Mouse (Mus musculus) hindbrain, postnatal 0 days (tissue): ENCODE results near the gene Mreg. TPM values are rescaled to one million over a fixed set of nuclear protein-coding genes. Genes with fewer than 3 reads are reported as not detected.
"Not testable (repeated sequence)": the region's sequence is repeated elsewhere in the genome, so short reads cannot be mapped to it uniquely, and the experiment has no call there.

Experiments used
- ATAC-seq: fragments of 200-750 bp; cut with Nextera tagmentation; 2 replicates; pipeline ENCODE4 v1.8.0; 2017; ENCODE audit warnings: mild to moderate bottlenecking, moderate TSS enrichment, moderate library complexity
- DNase-seq: peaks from one replicate; pipeline ENCODE4 v3.0.0-alpha.2; 2015; ENCODE audit warnings: low spot score
- H3K27ac ChIP-seq: fragments of 300-500 bp; sonication (generic); 2 replicates; pipeline ENCODE4 v1.5.1; 2014; ENCODE audit warnings: mild to moderate bottlenecking
- H3K27me3 ChIP-seq: fragments of 300-500 bp; sonication (generic); 2 replicates; pipeline ENCODE4 v1.6.1; 2014; ENCODE audit warnings: low read length, mixed read lengths; ENCODE audit not compliant: insufficient read depth
- H3K36me3 ChIP-seq: fragments of 300-500 bp; sonication (generic); 2 replicates; pipeline ENCODE4 v1.6.1; 2014; ENCODE audit warnings: low read length, mixed read lengths; ENCODE audit not compliant: insufficient read depth
- H3K4me1 ChIP-seq: fragments of 300-500 bp; sonication (generic); 2 replicates; pipeline ENCODE4 v1.6.1; 2014; ENCODE audit warnings: antibody characterized with exemption, low read length, mixed read lengths; ENCODE audit not compliant: insufficient read depth
- H3K4me2 ChIP-seq: fragments of 300-500 bp; sonication (generic); 2 replicates; pipeline ENCODE4 v1.6.1; 2014; ENCODE audit warnings: low read depth, mild to moderate bottlenecking, low read length, moderate library complexity, mixed read lengths
- H3K4me3 ChIP-seq: fragments of 300-500 bp; sonication (generic); 2 replicates; pipeline ENCODE4 v1.5.1; 2014; ENCODE audit warnings: low read length
- H3K9ac ChIP-seq: fragments of 300-500 bp; sonication (generic); replicated peaks from 2 replicates; pipeline ENCODE4 v1.6.1; 2014; ENCODE audit warnings: mild to moderate bottlenecking, low read length, moderate library complexity, mixed read lengths
- H3K9me3 ChIP-seq: fragments of 300-500 bp; sonication (generic); 2 replicates; pipeline ENCODE4 v1.6.1; 2016; ENCODE audit warnings: low read length, mixed read lengths
- CTCF ChIP-seq: IDR thresholded peaks from 2 replicates; pipeline ENCODE4 v1.5.1; 2016; ENCODE audit warnings: antibody characterized with exemption, control low read depth, low read depth
- WGBS: fragments of 180-500 bp; shearing (Covaris S2); extraction: QIAGEN DNeasy Blood & Tissue Kit; methylation state at CpG from one replicate; pipeline ENCODE4 v1.1.7; 2014; 5-methylcytosine and 5-hydroxymethylcytosine counted together
- polyA plus RNA-seq: library from polyadenylated mRNA; unstranded; fragments of >200 nt; fragmentation: Nextera tagmentation; extraction: Ambion mirVana; gene quantifications from 2 replicates; pipeline ENCODE4 v1.2.1, GENCODE M21; 2015
- total RNA-seq: library from RNA; depleted of rRNA; stranded (reverse); fragments of >200 nt; gene quantifications from 2 replicates; pipeline ENCODE4 v1.2.3, GENCODE M21; 2014

Gene Mreg
- total and polyA plus RNA-seq, 2 experiments from 2014 or later, result 2.1 to 3.9 TPM

- H3K36me3 ChIP-seq, result no peaks in the 10 kb centered on the region
- H3K4me3 ChIP-seq, result no peak overlapping the region
- no peak for ATAC-seq
- no peaks in the 10 kb centered on the region for H3K27me3 ChIP-seq
- no peak overlapping the region for H3K9ac ChIP-seq
- H3K9me3 ChIP-seq, result no peaks in the 10 kb centered on the region
- no peak overlapping the region for H3K27ac ChIP-seq
- no peak overlapping the region for H3K4me2 ChIP-seq
- no peak for DNase-seq
- whole genome bisulfite sequencing, result 70% methylated on average over 10 of the region's 10 CpGs
- TF ChIP-seq CTCF, result no peak
- peaks cover 3% of the 10 kb centered on the region; the same call in 1 of the 2 replicates for H3K4me1 ChIP-seq
These were observed 26.0 kb upstream of the Mreg start for GRCm38 (mm10) chr1:72238016-72238580.

GRCm38 (mm10) chr1:72237007-72237775, 25.1 kb upstream of the Mreg start:
- no peak overlapping the region for H3K9ac ChIP-seq
- ATAC-seq (peak; percentile 30; the same call in 1 of the 2 replicates), DNase-seq (peak; percentile 2)
- TF ChIP-seq CTCF, result no peak
- no peaks in the 10 kb centered on the region for H3K9me3 ChIP-seq
- peak overlapping the region; percentile 51 for H3K4me2 ChIP-seq
- H3K27ac ChIP-seq, result no peak overlapping the region
- WGBS, result 9% methylated on average over 11 of the region's 13 CpGs
- H3K4me1 ChIP-seq, result peaks cover 3% of the 10 kb centered on the region; the same call in 1 of the 2 replicates
- no peaks in the 10 kb centered on the region for H3K27me3 ChIP-seq
- no peaks in the 10 kb centered on the region for H3K36me3 ChIP-seq
- H3K4me3 ChIP-seq, result peak overlapping the region; percentile 25

GRCm38 (mm10) chr1:72236363-72237006, 24.4 kb upstream of the Mreg start:
- Histone ChIP-seq H3K9ac (peak overlapping the region; percentile 51), H3K27ac (peak overlapping the region; percentile 77), H3K4me2 (peak overlapping the region; percentile 69), H3K4me3 (peak overlapping the region; percentile 57)
- not testable (repeated sequence) for H3K4me1 ChIP-seq, H3K27me3 ChIP-seq, H3K36me3 ChIP-seq, H3K9me3 ChIP-seq
- ATAC-seq, result peak; percentile 91
- under 1% methylated on average over 35 of the region's 50 CpGs for WGBS
- TF ChIP-seq CTCF, result 0 out of 2 replicates have a peak, but pooled peaks have one; percentile 32
- DNase-seq, result peak; percentile 85

GRCm38 (mm10) chr1:72232592-72232991, 20.5 kb upstream of the Mreg start:
- 83% methylated on average over 10 of the region's 10 CpGs for WGBS
- not testable (repeated sequence) for H3K36me3 ChIP-seq, H3K9me3 ChIP-seq, H3K27ac ChIP-seq, H3K4me2 ChIP-seq, H3K27me3 ChIP-seq, H3K9ac ChIP-seq, H3K4me3 ChIP-seq, DNase-seq, ATAC-seq, H3K4me1 ChIP-seq
- TF ChIP-seq CTCF, result peak; percentile 55

- ATAC-seq, result no peak
- Histone ChIP-seq H3K36me3 (no peaks in the 10 kb centered on the region), H3K4me2 (no peak overlapping the region), H3K9ac (no peak overlapping the region), H3K9me3 (no peaks in the 10 kb centered on the region), H3K4me1 (no peaks in the 10 kb centered on the region), H3K27me3 (no peaks in the 10 kb centered on the region), H3K27ac (no peak overlapping the region), H3K4me3 (no peak overlapping the region)
- no peak for TF ChIP-seq CTCF
- WGBS, result 12% methylated on average over 3 of the region's 3 CpGs
- DNase-seq, result no peak
These were observed 16.9 kb upstream of the Mreg start for GRCm38 (mm10) chr1:72228974-72229373.

GRCm38 (mm10) chr1:72227546-72227945, 15.4 kb upstream of the Mreg start:
- Histone ChIP-seq H3K9me3 (no peaks in the 10 kb centered on the region), H3K4me2 (no peak overlapping the region), H3K27me3 (no peaks in the 10 kb centered on the region), H3K4me3 (no peak overlapping the region), H3K4me1 (no peaks in the 10 kb centered on the region), H3K27ac (no peak overlapping the region), H3K36me3 (no peaks in the 10 kb centered on the region), H3K9ac (no peak overlapping the region)
- 86% methylated on average over 5 of the region's 5 CpGs for WGBS
- no peak for TF ChIP-seq CTCF
- ATAC-seq, result no peak
- no peak for DNase-seq
